Mouse (Mus musculus): ENCODE results near the gene Gm15155. TPM values are rescaled to one million over a fixed set of nuclear protein-coding genes. Genes with fewer than 3 reads are reported as not detected.

Gene Gm15155
- not detected in 2 replicates for polyA plus RNA-seq (2012)

DNA sequence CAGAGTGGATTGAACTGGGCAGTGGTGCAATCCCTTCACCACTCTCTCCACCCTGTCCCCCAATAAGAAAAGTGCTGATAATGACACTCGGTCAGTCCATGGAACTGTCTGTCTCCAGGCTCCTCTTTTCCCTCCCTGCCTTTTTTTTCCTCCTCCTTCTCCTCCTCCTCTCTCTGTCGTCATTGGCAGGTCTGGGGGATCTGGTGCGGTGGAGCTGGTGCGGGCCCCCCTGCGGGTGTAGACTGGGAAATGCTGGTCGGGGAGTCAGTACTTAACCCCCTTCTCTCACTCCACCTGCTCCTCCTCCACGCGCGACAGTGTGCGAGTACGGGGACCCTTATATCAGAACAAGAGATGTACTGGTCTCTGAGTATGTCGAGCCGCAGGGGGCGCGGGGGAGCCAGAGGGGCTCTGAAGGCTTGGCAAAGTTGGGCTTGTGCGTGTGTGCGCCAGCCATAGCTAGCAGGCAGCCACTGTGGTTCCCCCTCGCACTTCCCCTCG, at the start of gene Gm15155:
TSS of gene Gm15155 (plus strand) at position 401 of the 501 bp plus-strand sequence.
- H3K36me3 ChIP-seq (ENCODE audit: control insufficient read depth) = no peaks in the 10 kb centered on the region
- no peak within 1 kb of the TSS for H3K4me3 ChIP-seq (replicated peaks)
- TF ChIP-seq TAL1 (IDR thresholded peaks at IDR 0.05; ENCODE audit: low read length) = no peak
- TF ChIP-seq GATA1 (IDR thresholded peaks at IDR 0.05; ENCODE audit: low read length) = no peak
- peaks cover 7% of the 10 kb centered on the region; the same call in 1 of the 2 replicates for H3K9me3 ChIP-seq (ENCODE audit: control insufficient read depth, low read length)
- H3K4me1 ChIP-seq (ENCODE audit: control insufficient read depth) = no peaks in the 10 kb centered on the region
- peaks cover 45% of the 10 kb centered on the region for H3K27me3 ChIP-seq (ENCODE audit: control insufficient read depth)

- no peak for TF ChIP-seq TAL1 (IDR thresholded peaks at IDR 0.05; ENCODE audit: low read length)
- TF ChIP-seq GATA1 (IDR thresholded peaks at IDR 0.05; ENCODE audit: low read length) = no peak
- H3K27me3 ChIP-seq (ENCODE audit: control insufficient read depth) = no peaks in the 10 kb centered on the region
- H3K9me3 ChIP-seq (ENCODE audit: control insufficient read depth, low read length) = no peaks in the 10 kb centered on the region
- H3K4me3 ChIP-seq (replicated peaks) = no peak overlapping the region
- H3K4me1 ChIP-seq (ENCODE audit: control insufficient read depth) = no peaks in the 10 kb centered on the region
- no peaks in the 10 kb centered on the region for H3K36me3 ChIP-seq (ENCODE audit: control insufficient read depth)
Observed at GRCm38 (mm10) chrX:155579791-155580190, 44.8 kb upstream of the Gm15155 start.

- no peak overlapping the region for H3K4me3 ChIP-seq (replicated peaks)
- no peaks in the 10 kb centered on the region for H3K36me3 ChIP-seq (ENCODE audit: control insufficient read depth)
- no peaks in the 10 kb centered on the region for H3K9me3 ChIP-seq (ENCODE audit: control insufficient read depth, low read length)
- H3K4me1 ChIP-seq (ENCODE audit: control insufficient read depth) = no peaks in the 10 kb centered on the region
- no peaks in the 10 kb centered on the region for H3K27me3 ChIP-seq (ENCODE audit: control insufficient read depth)
- TF ChIP-seq GATA1 (IDR thresholded peaks at IDR 0.05; ENCODE audit: low read length) = no peak
- TF ChIP-seq TAL1 (IDR thresholded peaks at IDR 0.05; ENCODE audit: low read length) = no peak
Observed at GRCm38 (mm10) chrX:155584586-155584985, 40.0 kb upstream of the Gm15155 start.

DNA sequence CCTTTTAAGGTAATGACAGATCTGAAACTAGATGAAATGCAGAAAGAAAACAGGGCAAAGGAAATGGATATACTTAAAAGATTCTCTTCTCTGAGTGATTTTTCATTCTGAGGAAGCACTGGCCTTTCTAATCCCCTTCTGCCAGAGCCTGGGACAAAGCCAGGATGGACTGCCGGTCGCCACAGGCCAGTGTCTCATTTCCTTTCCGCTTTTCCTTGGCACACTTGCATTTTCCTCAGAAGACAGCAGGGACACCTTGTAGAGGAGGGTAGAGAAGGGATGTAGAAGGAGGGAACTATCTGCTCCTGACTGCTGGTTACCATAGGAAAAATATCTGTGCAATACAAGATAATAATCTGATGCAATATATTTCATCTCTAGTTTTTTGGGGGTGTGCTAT, 33.1 kb upstream of the Gm15155 start:
- Histone ChIP-seq H3K9me3 (ENCODE audit: control insufficient read depth, low read length) (no peaks in the 10 kb centered on the region), H3K27me3 (ENCODE audit: control insufficient read depth) (no peaks in the 10 kb centered on the region), H3K36me3 (ENCODE audit: control insufficient read depth) (no peaks in the 10 kb centered on the region), H3K4me1 (ENCODE audit: control insufficient read depth) (no peaks in the 10 kb centered on the region), H3K4me3 (replicated peaks) (no peak overlapping the region)
- TF ChIP-seq TAL1 (IDR thresholded peaks at IDR 0.05; ENCODE audit: low read length) = no peak
- no peak for TF ChIP-seq GATA1 (IDR thresholded peaks at IDR 0.05; ENCODE audit: low read length)

GRCm38 (mm10) chrX:155592467-155592866, 32.1 kb upstream of the Gm15155 start:
- no peaks in the 10 kb centered on the region for H3K4me1 ChIP-seq (ENCODE audit: control insufficient read depth)
- no peaks in the 10 kb centered on the region for H3K27me3 ChIP-seq (ENCODE audit: control insufficient read depth)
- no peaks in the 10 kb centered on the region for H3K36me3 ChIP-seq (ENCODE audit: control insufficient read depth)
- H3K4me3 ChIP-seq (replicated peaks) = no peak overlapping the region
- no peaks in the 10 kb centered on the region for H3K9me3 ChIP-seq (ENCODE audit: control insufficient read depth, low read length)
- TF ChIP-seq GATA1 (IDR thresholded peaks at IDR 0.05; ENCODE audit: low read length) = no peak
- TF ChIP-seq TAL1 (IDR thresholded peaks at IDR 0.05; ENCODE audit: low read length) = no peak

- Histone ChIP-seq H3K27me3 (ENCODE audit: control insufficient read depth) (no peaks in the 10 kb centered on the region), H3K4me1 (ENCODE audit: control insufficient read depth) (no peaks in the 10 kb centered on the region), H3K4me3 (replicated peaks) (no peak overlapping the region), H3K9me3 (ENCODE audit: control insufficient read depth, low read length) (no peaks in the 10 kb centered on the region), H3K36me3 (ENCODE audit: control insufficient read depth) (no peaks in the 10 kb centered on the region)
- TF ChIP-seq GATA1 (IDR thresholded peaks at IDR 0.05; ENCODE audit: low read length) = no peak
- no peak for TF ChIP-seq TAL1 (IDR thresholded peaks at IDR 0.05; ENCODE audit: low read length)
Observed at GRCm38 (mm10) chrX:155594685-155595084, 29.9 kb upstream of the Gm15155 start.

DNA sequence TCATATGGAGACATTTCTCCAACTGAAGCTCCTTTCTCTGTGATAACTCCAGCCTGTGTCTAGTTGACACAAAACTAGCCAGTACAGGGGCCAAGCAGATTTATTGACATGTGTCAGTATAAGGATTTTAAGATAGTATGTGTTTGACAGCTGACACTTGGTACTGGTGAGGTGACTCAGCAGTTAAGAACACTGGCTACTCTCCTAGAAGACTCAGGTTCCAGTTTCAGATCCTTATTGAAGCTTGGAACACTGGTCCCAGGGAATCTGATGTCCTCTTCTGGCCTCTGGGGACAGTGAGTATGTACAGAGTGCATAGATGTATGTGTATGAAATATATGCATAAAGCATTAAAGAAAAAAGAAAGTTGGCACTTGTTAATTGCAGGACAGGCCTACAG, 28.2 kb upstream of the Gm15155 start:
- Histone ChIP-seq H3K36me3 (ENCODE audit: control insufficient read depth) (no peaks in the 10 kb centered on the region), H3K4me3 (replicated peaks) (no peak overlapping the region), H3K27me3 (ENCODE audit: control insufficient read depth) (no peaks in the 10 kb centered on the region), H3K4me1 (ENCODE audit: control insufficient read depth) (no peaks in the 10 kb centered on the region), H3K9me3 (ENCODE audit: control insufficient read depth, low read length) (no peaks in the 10 kb centered on the region)
- TF ChIP-seq GATA1 (IDR thresholded peaks at IDR 0.05; ENCODE audit: low read length) (no peak), TAL1 (IDR thresholded peaks at IDR 0.05; ENCODE audit: low read length) (no peak)

DNA sequence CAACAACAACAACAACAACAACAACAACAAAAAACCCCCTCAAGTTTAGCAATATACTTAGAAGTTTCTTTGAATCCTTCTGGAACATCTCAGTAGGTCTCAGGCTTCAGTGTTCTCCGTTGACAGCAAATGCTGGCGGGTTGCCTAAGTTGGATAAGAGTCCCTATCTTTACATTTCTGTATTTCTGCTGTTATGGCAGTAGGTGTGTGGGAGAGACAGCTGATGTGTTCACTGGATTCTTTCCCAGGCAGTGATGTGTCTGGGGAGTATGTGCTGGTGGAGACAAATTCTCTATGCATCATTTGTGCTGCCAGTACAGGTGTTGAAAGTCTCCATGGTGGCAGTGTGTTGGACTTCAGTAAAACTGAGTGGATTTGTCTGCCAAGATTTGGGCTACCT, 23.3 kb upstream of the Gm15155 start:
- Histone ChIP-seq H3K4me1 (ENCODE audit: control insufficient read depth) (no peaks in the 10 kb centered on the region), H3K4me3 (replicated peaks) (no peak overlapping the region), H3K27me3 (ENCODE audit: control insufficient read depth) (no peaks in the 10 kb centered on the region), H3K36me3 (ENCODE audit: control insufficient read depth) (no peaks in the 10 kb centered on the region), H3K9me3 (ENCODE audit: control insufficient read depth, low read length) (no peaks in the 10 kb centered on the region)
- no peak for TF ChIP-seq GATA1 (IDR thresholded peaks at IDR 0.05; ENCODE audit: low read length)
- no peak for TF ChIP-seq TAL1 (IDR thresholded peaks at IDR 0.05; ENCODE audit: low read length)

DNA sequence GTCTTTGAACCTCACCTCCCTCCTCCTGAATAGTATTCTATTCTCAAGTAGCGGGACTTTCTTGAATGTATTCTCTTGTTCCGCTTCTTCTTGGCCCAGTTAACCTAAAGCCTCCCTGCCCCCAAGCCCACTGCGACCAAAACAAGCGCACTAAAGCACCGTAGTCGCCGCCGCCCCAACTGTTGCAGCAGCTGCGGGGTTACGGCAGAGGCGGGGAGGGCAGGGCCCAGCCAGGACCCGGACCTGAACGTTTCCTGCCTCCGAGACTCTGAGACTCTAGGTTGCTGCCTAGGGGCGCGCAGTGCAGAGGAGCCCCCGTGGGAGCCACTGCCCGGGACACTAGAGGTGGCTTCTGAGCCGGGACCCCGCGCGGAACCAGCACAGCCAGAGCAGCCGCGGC, 2.0 kb upstream of the Gm15155 start:
- H3K27me3 ChIP-seq (ENCODE audit: control insufficient read depth) = peaks cover 45% of the 10 kb centered on the region
- no peak for TF ChIP-seq TAL1 (IDR thresholded peaks at IDR 0.05; ENCODE audit: low read length)
- no peak for TF ChIP-seq GATA1 (IDR thresholded peaks at IDR 0.05; ENCODE audit: low read length)
- H3K4me3 ChIP-seq (replicated peaks) = no peak overlapping the region

More for the DNA sequence above, 2.0 kb upstream of the Gm15155 start:
- peaks cover 7% of the 10 kb centered on the region; the same call in 1 of the 2 replicates for H3K9me3 ChIP-seq (ENCODE audit: control insufficient read depth, low read length)
- H3K36me3 ChIP-seq (ENCODE audit: control insufficient read depth) = no peaks in the 10 kb centered on the region
- H3K4me1 ChIP-seq (ENCODE audit: control insufficient read depth) = no peaks in the 10 kb centered on the region

Measured in erythroblast, embryonic 14.5 days (primary cell).